Mouse (Mus musculus) heart, adult 9 months (tissue): ENCODE measurements around the gene Otx2.

Experiments
- DNase-seq, 2 experiments: peaks; one replicate each; pipeline ENCODE4 v3.0.0; 2022; ENCODE audit warnings: low spot score in 2 of 2

The Otx2 gene

DNA sequence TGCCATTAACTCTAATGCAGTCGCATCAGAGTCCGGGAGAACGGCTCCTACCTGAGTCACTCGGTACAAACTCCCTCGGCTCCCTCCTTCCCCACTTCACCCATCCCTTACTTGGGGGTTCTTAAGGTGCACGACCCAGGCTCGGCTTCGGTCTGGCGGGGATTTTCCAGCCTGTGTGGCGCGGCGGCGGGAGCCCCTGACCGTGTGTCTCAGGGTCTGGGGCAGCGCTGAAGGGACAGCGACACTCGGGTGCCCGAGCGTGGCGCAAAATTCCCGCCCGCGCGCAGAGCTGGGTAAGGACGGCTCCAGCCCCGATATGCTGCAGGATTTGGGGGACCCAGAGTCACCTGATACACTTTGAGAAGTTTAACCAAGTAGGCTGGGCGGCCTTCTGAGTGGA lies at the start of gene Otx2:
Gene Otx2 (minus strand): TSS at position 279 of the 400 bp plus-strand sequence.
- DNase-seq, result no peak

GRCm38 (mm10) chr14:48722763-48723162 lies 49.1 kb upstream of the Otx2 start:
- DNase-seq, result no peak

GRCm38 (mm10) chr14:48719296-48719695 lies 45.7 kb upstream of the Otx2 start:
- DNase-seq, result no peak

- no peak for DNase-seq
Observed at GRCm38 (mm10) chr14:48717632-48718279, 44.1 kb upstream of the Otx2 start.

DNA sequence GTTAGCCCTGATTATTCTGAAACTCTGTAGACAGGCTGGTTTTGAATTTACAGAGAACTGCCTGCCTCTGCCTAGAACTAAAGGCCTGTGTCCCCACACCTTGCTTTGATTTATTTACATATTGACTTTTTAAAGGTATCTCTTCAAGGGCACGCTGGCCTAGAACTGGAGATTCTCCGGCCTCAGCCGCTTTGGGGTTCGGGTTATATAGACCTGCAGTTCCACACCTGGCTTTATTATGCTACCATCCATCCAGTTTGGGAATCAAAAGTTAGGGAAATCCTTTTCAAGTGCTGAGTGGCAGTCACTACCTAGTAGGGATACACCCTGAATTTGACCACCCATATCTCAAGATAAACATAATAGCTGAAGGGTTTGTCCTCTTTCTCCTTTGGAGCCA lies 42.8 kb upstream of the Otx2 start:
- no peak for DNase-seq

DNA sequence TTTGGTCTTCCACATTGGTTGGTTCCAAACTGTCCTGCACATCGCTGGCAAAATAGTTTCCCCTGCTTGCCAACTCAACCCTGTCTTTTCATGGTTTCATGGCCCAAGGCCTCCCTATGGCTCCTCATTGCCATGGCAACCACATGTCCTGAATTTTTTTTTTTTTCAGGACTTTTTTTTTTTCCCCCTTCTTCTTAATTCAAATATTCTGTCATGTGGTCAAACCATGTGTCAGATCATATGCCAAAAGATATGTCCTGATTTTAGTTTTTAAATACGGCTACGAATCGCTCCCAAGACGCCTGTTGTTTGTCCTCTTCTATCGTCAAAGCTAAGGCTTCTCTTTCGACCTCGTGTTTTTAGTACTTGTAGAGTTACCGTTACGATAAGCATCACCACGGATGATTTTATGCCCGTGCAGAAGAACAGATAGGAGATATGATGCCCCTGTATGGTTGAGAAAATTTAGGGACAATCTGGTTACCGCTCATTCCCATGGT lies 37.3 kb upstream of the Otx2 start:
- no peak for DNase-seq

DNA sequence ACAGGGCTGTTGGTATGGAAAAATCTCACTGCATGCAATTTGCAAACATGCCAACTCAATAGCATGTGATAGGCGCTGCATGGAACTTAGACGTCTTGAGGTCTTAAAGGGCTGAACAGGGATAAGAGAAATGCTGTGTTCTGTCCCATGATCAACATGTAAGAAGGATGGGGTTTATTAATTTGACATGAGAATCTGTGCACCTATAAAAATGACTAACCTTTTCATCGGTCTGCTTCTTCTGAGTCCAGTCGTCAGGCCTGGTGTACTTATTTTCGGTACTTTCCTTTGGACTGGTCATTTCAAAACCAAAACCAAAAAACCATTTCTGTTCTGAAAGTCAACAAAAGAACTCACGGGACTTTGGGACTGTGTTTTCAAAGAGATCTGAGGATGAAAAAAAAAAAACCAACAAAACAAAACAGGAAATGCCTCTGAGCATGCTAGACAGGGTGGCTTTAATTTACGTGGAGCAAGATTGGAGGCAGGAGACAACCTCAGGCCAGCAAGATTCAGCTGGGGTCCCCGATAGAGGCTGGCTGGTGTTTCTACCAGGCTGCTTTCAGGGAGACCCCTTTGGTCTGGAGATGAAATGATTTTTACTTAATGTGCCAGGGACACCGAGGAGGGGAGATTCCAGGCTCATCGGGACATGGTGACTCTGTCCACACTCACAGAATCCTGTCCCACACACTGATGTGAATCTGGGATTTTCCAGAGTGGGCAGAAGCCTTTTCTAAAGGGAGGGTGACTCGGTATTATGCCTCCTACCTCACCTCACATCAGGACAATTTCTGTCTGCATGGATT lies 36.6 kb upstream of the Otx2 start:
- DNase-seq, result no peak

GRCm38 (mm10) chr14:48709371-48710061 lies 35.9 kb upstream of the Otx2 start:
- no peak for DNase-seq

DNA sequence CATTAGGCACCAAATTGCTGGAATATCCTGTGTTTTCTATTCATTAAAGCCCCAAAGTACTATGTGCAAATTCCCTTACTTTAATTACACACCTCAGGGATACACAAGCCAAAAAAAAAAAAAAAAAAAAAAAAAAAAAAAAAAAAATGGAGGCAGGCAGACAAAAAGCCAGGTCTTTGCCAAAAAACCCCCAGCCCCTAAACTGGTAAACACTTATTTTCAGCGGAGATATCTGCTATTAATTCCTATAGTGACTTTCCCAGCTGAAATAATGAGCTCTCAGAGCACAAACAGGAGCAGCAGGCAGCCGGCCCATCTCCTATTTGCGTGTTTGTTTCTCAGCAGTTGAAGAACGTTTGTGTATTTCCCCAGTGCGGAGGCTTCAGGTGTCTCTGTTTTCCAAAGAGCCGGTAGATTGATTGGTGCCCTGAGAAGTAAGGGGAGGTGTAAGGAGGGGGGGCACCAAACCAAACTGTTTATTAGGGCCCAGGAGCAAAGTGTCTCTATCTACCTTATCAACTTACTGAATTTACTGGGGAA lies 34.3 kb upstream of the Otx2 start:
- DNase-seq, result no peak

- DNase-seq, result no peak
Observed at GRCm38 (mm10) chr14:48707391-48707790, 33.8 kb upstream of the Otx2 start.

GRCm38 (mm10) chr14:48700790-48701370 lies 27.3 kb upstream of the Otx2 start:
- no peak for DNase-seq

GRCm38 (mm10) chr14:48679590-48679989 lies 6.0 kb upstream of the Otx2 start:
- no peak for DNase-seq

DNA sequence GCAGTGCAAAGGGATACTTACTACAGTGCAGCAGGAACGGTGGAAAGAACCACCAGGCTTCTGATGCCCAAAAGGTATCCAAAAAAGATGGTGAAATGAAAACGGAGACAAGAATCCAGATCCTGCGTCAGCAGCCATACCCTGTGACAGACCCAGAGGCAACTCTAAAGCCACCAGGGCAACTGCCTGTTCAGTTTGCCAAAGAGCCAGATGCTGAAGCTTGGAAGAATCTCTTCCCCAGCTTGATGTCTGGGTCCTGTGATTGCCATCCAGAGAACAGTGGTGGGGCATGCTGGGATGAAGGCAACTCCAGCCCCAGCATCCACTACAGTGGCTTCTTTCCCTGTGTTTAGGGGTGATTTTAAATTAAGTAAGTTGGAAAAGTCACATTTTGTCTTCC lies 5.1 kb upstream of the Otx2 start:
- no peak for DNase-seq

- DNase-seq, result no peak
Observed at GRCm38 (mm10) chr14:48674036-48674831, 615 bp upstream of the Otx2 start.

- DNase-seq, result no peak
Observed at GRCm38 (mm10) chr14:48672611-48673176, 925 bp downstream of the Otx2 start.

GRCm38 (mm10) chr14:48671480-48672240 lies 2.0 kb downstream of the Otx2 start:
- no peak for DNase-seq

DNA sequence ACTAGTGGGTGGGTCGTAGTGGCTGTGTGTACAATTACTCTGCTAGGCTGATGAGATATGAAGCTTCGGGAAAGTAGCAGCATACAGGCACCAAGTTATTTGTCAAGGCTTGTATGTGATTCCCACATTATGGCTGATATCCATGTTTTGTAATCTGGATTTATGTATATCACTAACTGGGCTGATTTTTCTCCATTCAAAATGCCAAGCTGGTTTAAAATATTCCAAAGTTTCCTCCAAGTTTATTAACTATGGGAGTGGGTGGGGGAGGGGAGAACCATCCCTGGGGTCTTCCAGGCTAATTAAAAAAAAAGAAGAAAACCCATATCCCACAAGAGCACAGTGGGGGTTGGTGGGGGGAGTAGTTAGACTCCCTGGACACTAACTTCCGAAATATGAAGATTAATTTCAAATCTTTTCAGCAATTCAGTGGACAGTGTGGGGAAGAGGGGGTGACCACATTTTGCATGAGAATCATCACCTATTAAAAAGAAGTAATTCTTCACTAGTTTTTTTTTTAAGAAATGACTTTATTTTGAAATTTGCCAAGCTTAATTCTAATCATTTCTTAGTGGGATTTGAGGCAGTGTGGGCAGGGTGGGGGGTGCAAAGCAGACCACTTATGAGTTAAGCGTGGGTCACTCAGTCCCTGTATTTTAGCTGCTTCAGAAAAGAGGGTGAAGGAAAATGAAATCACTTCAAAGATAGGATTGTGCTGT lies 2.7 kb downstream of the Otx2 start:
- DNase-seq, result no peak

DNA sequence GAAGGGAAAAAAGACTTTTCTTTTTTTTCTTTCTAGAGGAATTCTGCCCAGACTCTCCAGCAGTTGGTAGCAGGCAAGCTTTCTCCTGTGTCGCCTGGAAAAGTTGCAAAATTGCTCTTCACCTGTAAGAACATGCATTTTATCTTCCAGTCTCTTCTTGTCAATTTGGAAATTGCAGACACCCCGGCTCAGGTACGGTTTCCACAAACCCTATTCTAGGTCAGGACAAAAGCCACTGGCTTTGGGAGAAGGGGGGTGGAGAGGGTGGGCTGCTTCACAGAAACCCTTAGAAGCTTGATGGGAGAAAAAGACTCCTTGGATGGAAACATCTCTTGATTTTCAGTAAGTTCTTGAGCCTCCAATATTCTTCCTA lies 3.4 kb downstream of the Otx2 start:
- DNase-seq, result no peak

DNA sequence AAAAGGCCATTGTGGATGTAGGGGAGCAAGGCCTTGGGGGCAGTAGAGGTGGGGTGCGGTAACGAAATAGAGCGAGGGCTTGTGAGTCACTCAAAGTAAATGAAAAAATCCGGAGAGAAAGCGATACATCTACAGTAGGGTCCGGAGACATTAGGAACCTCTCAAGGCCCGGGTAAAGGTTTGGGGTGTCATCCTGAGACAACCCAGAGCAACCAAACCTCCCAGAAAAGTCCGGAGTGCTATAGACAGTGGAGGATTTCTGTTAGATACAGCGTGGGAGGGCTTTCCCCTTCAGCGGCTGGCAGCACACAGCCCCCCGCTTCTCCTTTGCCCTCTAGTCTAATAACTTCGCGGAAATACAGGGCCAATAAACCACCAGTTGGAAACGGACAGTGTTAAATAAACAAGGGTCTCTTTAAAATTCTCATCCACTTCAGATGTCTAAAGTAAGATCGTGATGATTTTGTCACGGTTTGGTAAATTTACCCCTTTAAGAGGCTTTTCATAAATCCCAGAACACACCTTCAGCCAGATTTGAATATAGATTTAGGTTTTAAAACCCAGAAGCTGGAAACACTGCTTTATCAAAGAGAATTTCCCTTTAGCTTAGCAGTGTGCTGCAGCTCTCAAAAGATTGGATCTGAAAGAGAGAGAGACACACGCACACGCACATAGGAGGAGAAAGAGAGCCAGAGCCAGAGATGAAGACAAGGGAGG lies 3.9 kb downstream of the Otx2 start:
- DNase-seq, result no peak
